Mouse (Mus musculus) embryonic facial prominence, embryonic 11.5 days (tissue): ENCODE measurements around the gene Slc15a1. TPM values are rescaled to one million over a fixed set of nuclear protein-coding genes. Genes with fewer than 3 reads are reported as not detected.

ENCODE experiments used
- ATAC-seq: fragments of 200-750 bp; cut with Nextera tagmentation; replicated peaks from 2 replicates; pipeline ENCODE4 v1.8.0; 2017; ENCODE audit warnings: low read depth; ENCODE audit not compliant: insufficient number of reproducible peaks, low FRiP score, low TSS enrichment
- DNase-seq: peaks from one replicate; pipeline ENCODE4 v3.0.0-alpha.2; 2015; ENCODE audit warnings: low spot score
- H3K27ac ChIP-seq: fragments of 300-500 bp; sonication (generic); replicated peaks from 2 replicates; pipeline ENCODE4 v1.5.1; 2014; ENCODE audit warnings: mild to moderate bottlenecking, low read depth, low read length, control low read depth
- H3K27me3 ChIP-seq: fragments of 300-500 bp; sonication (generic); 2 replicates; pipeline ENCODE4 v1.6.1; 2014; ENCODE audit warnings: mild to moderate bottlenecking, low read length, moderate library complexity, mixed read lengths; ENCODE audit not compliant: control insufficient read depth, insufficient read depth
- H3K36me3 ChIP-seq: fragments of 300-500 bp; sonication (generic); replicated peaks from 2 replicates; pipeline ENCODE4 v1.6.1; 2014; ENCODE audit warnings: low read depth, mild to moderate bottlenecking, low read length, moderate library complexity, mixed read lengths; ENCODE audit not compliant: control insufficient read depth, insufficient read depth
- H3K4me1 ChIP-seq: fragments of 300-500 bp; sonication (generic); 2 replicates; pipeline ENCODE4 v1.6.1; 2014; ENCODE audit warnings: low read length, mixed read lengths; ENCODE audit not compliant: control insufficient read depth, insufficient read depth
- H3K4me2 ChIP-seq: fragments of 300-500 bp; sonication (generic); 2 replicates; pipeline ENCODE4 v1.6.1; 2014; ENCODE audit warnings: low read depth, mild to moderate bottlenecking, control low read depth, low read length, moderate library complexity
- H3K4me3 ChIP-seq: fragments of 300-500 bp; sonication (generic); 2 replicates; pipeline ENCODE4 v1.5.1; 2014; ENCODE audit warnings: low read depth, low read length, control low read depth
- H3K9ac ChIP-seq: fragments of 300-500 bp; sonication (generic); replicated peaks from 2 replicates; pipeline ENCODE4 v1.6.1; 2014; ENCODE audit warnings: mild to moderate bottlenecking, control low read depth, low read length
- H3K9me3 ChIP-seq: fragments of 300-500 bp; sonication (generic); replicated peaks from 2 replicates; pipeline ENCODE4 v1.6.1; 2016; ENCODE audit warnings: mild to moderate bottlenecking, low read length, inconsistent platforms, mixed read lengths; ENCODE audit not compliant: control insufficient read depth
- WGBS: fragments of 180-500 bp; shearing (Covaris S2); extraction: QIAGEN DNeasy Blood & Tissue Kit; methylation state at CpG from one replicate; pipeline ENCODE4 v1.1.7; 2014; 5-methylcytosine and 5-hydroxymethylcytosine counted together
- polyA plus RNA-seq: library from polyadenylated mRNA; unstranded; fragments of >200 nt; fragmentation: Nextera tagmentation; extraction: Ambion mirVana; gene quantifications from 2 replicates; pipeline ENCODE4 v1.2.1, GENCODE M21; 2014

The Slc15a1 gene
- polyA plus RNA-seq, 1 experiment from 2014 or later = not detected

- Histone ChIP-seq H3K9ac (no peak overlapping the region), H3K4me1 (no peaks in the 10 kb centered on the region), H3K36me3 (no peaks in the 10 kb centered on the region), H3K4me2 (no peak overlapping the region), H3K4me3 (no peak overlapping the region), H3K27ac (no peak overlapping the region), H3K9me3 (no peaks in the 10 kb centered on the region), H3K27me3 (no peaks in the 10 kb centered on the region)
- ATAC-seq (no peak), DNase-seq (no peak)
- WGBS = 92% methylated on average over 1 of the region's 1 CpGs
These were observed 19.3 kb downstream of the Slc15a1 start for GRCm38 (mm10) chr14:121485722-121486121.

GRCm38 (mm10) chr14:121484436-121484835, 20.6 kb downstream of the Slc15a1 start:
- no peak overlapping the region for H3K27ac ChIP-seq
- H3K27me3 ChIP-seq = no peaks in the 10 kb centered on the region
- no peak overlapping the region for H3K4me2 ChIP-seq
- H3K9ac ChIP-seq = no peak overlapping the region
- DNase-seq = no peak
- no peaks in the 10 kb centered on the region for H3K36me3 ChIP-seq
- H3K4me1 ChIP-seq = no peaks in the 10 kb centered on the region
- no peak for ATAC-seq
- 88% methylated on average over 3 of the region's 3 CpGs for WGBS
- no peaks in the 10 kb centered on the region for H3K9me3 ChIP-seq
- H3K4me3 ChIP-seq = no peak overlapping the region

- H3K4me3 ChIP-seq = no peak overlapping the region
- H3K4me2 ChIP-seq = no peak overlapping the region
- H3K9ac ChIP-seq = no peak overlapping the region
- H3K27ac ChIP-seq = no peak overlapping the region
- DNase-seq (no peak), ATAC-seq (no peak)
- H3K4me1 ChIP-seq = no peaks in the 10 kb centered on the region
- no peaks in the 10 kb centered on the region for H3K9me3 ChIP-seq
- no peaks in the 10 kb centered on the region for H3K27me3 ChIP-seq
- no peaks in the 10 kb centered on the region for H3K36me3 ChIP-seq
- WGBS = 71% methylated on average over 7 of the region's 7 CpGs
These were observed 22.9 kb downstream of the Slc15a1 start for GRCm38 (mm10) chr14:121482181-121482580.

GRCm38 (mm10) chr14:121481591-121481990, 23.5 kb downstream of the Slc15a1 start:
- 90% methylated on average over 2 of the region's 2 CpGs for WGBS

GRCm38 (mm10) chr14:121479096-121479495, 26.0 kb downstream of the Slc15a1 start:
- 89% methylated on average over 3 of the region's 3 CpGs for WGBS
- ATAC-seq = no peak
- Histone ChIP-seq H3K9me3 (no peaks in the 10 kb centered on the region), H3K27me3 (no peaks in the 10 kb centered on the region), H3K27ac (no peak overlapping the region), H3K4me2 (no peak overlapping the region), H3K36me3 (no peaks in the 10 kb centered on the region), H3K4me1 (no peaks in the 10 kb centered on the region), H3K4me3 (no peak overlapping the region), H3K9ac (no peak overlapping the region)
- DNase-seq = no peak

More at GRCm38 (mm10) chr14:121481591-121481990, 23.5 kb downstream of the Slc15a1 start:
- H3K36me3 ChIP-seq = no peaks in the 10 kb centered on the region
- no peak overlapping the region for H3K4me2 ChIP-seq
- no peak overlapping the region for H3K27ac ChIP-seq
- DNase-seq = no peak
- H3K9ac ChIP-seq = no peak overlapping the region
- no peak overlapping the region for H3K4me3 ChIP-seq
- no peaks in the 10 kb centered on the region for H3K27me3 ChIP-seq
- no peak for ATAC-seq
- H3K9me3 ChIP-seq = no peaks in the 10 kb centered on the region
- no peaks in the 10 kb centered on the region for H3K4me1 ChIP-seq

- H3K4me1 ChIP-seq = no peaks in the 10 kb centered on the region
- no peak for ATAC-seq
- 84% methylated on average over 14 of the region's 14 CpGs for WGBS
These were observed 26.9 kb downstream of the Slc15a1 start for GRCm38 (mm10) chr14:121477925-121478693.

GRCm38 (mm10) chr14:121473869-121474268, 31.2 kb downstream of the Slc15a1 start:
- ATAC-seq (no peak), DNase-seq (no peak)
- H3K9me3 ChIP-seq = no peaks in the 10 kb centered on the region

More at GRCm38 (mm10) chr14:121477925-121478693, 26.9 kb downstream of the Slc15a1 start:
- Histone ChIP-seq H3K27me3 (no peaks in the 10 kb centered on the region), H3K4me2 (no peak overlapping the region), H3K27ac (no peak overlapping the region), H3K36me3 (no peaks in the 10 kb centered on the region), H3K9me3 (no peaks in the 10 kb centered on the region), H3K4me3 (no peak overlapping the region), H3K9ac (no peak overlapping the region)
- DNase-seq = no peak

GRCm38 (mm10) chr14:121471545-121472121, 33.4 kb downstream of the Slc15a1 start:
- Histone ChIP-seq H3K9me3 (no peaks in the 10 kb centered on the region), H3K4me3 (no peak overlapping the region), H3K36me3 (no peaks in the 10 kb centered on the region), H3K9ac (no peak overlapping the region), H3K27ac (no peak overlapping the region), H3K27me3 (no peaks in the 10 kb centered on the region), H3K4me1 (no peaks in the 10 kb centered on the region), H3K4me2 (no peak overlapping the region)
- no peak for ATAC-seq
- 77% methylated on average over 11 of the region's 11 CpGs for WGBS
- no peak for DNase-seq

More at GRCm38 (mm10) chr14:121473869-121474268, 31.2 kb downstream of the Slc15a1 start:
- H3K27ac ChIP-seq = no peak overlapping the region
- H3K4me2 ChIP-seq = no peak overlapping the region
- 65% methylated on average over 4 of the region's 4 CpGs for WGBS
- H3K4me3 ChIP-seq = no peak overlapping the region
- no peaks in the 10 kb centered on the region for H3K4me1 ChIP-seq
- H3K9ac ChIP-seq = no peak overlapping the region
- no peaks in the 10 kb centered on the region for H3K27me3 ChIP-seq
- H3K36me3 ChIP-seq = no peaks in the 10 kb centered on the region
